8 mouse cellular contexts compared by ENCODE assay signal in the genomic region with DNA sequence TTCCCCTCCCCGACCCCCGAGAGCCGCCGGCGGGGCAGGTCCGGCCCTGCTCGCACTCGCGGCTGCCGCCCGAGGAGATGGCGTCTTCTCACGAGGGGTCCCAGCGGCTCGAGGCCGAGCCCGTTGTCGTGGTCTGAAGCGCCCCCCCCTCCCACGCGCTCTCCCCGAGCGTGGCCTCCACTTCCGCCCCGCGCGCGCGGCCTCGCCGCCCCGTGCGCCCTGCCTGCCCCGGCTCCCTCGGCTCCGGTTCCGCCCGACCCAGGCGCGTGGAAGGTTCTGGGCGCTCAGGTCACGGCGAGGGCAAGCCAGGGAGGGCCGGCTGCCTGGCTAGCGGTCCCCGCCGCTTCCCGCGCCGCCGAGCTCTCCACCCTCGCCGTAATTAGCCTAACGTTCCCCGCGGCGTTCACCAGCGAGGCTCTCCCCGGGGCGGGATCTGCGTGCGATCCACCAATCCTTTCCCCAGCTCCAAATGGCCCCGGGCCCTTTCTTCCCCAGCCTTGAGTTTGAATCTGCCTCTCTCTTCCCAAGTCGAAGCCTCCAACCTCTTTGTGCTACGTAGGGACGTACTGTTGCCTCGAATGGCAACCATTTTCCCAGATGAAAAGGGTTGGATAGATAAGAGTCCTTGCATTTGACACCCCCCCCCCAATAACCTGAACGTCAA. TPM values are rescaled to one million over a fixed set of nuclear protein-coding genes. Genes with fewer than 3 reads are reported as not detected.
DNase-seq lines count a peak whose midpoint lies in the region; ATAC-seq and TF ChIP-seq lines count a peak whose summit lies in the region.

No protein-coding gene starts in this region.

- H3K4me2 ChIP-seq in heart, embryonic 12.5 days = peak overlapping the region; percentile 83
- peak overlapping the region; percentile 79 for H3K4me2 ChIP-seq in kidney, postnatal 0 days (ENCODE audit: low read length)
- H3K4me2 ChIP-seq in liver, embryonic 15.5 days = peak overlapping the region; percentile 81
- peak overlapping the region; percentile 58 for H3K4me2 ChIP-seq in neural tube, embryonic 11.5 days (ENCODE audit: low read depth)
- peak overlapping the region; percentile 63 for H3K4me2 ChIP-seq in stomach, postnatal 0 days (replicated peaks; ENCODE audit: low read depth)

- no peak for TF ChIP-seq CTCF in bone marrow, adult 2 months (IDR thresholded peaks at IDR 0.05; ENCODE audit: control insufficient read depth, insufficient read depth, low read length)
- TF ChIP-seq CTCF in kidney, postnatal 0 days (IDR thresholded peaks at IDR 0.05; ENCODE audit: low read depth) = no peak
- TF ChIP-seq CTCF in stomach, postnatal 0 days (IDR thresholded peaks at IDR 0.05; ENCODE audit: low read depth) = no peak

- TF ChIP-seq POLR2A in bone marrow, adult 2 months (IDR thresholded peaks at IDR 0.05; ENCODE audit: borderline replicate concordance, control insufficient read depth, low read depth, low read length) = peak; percentile 32; the same call in 1 of the 2 replicates

- H3K27me3 ChIP-seq in erythroblast, embryonic 14.5 days (ENCODE audit: control insufficient read depth) = no peaks in the 10 kb centered on the region
- no peaks in the 10 kb centered on the region for H3K27me3 ChIP-seq in heart, embryonic 12.5 days (replicated peaks)
- H3K27me3 ChIP-seq in kidney, postnatal 0 days (ENCODE audit: insufficient read depth, low read length) = no peaks in the 10 kb centered on the region
- H3K27me3 ChIP-seq in liver, embryonic 15.5 days = no peaks in the 10 kb centered on the region
- H3K27me3 ChIP-seq in neural tube, embryonic 11.5 days (ENCODE audit: control insufficient read depth, insufficient read depth, low read length) = no peaks in the 10 kb centered on the region
- H3K27me3 ChIP-seq in stomach, postnatal 0 days (ENCODE audit: control insufficient read depth, insufficient read depth, low read length) = no peaks in the 10 kb centered on the region

- no peak for TF ChIP-seq EP300 in stomach, postnatal 0 days (optimal IDR thresholded peaks at IDR 0.05)

- peak overlapping the region; percentile 80 for H3K4me3 ChIP-seq in bone marrow, adult 2 months (replicated peaks; ENCODE audit: control insufficient read depth, low read depth, low read length)
- peak overlapping the region; percentile 79 for H3K4me3 ChIP-seq in erythroblast, embryonic 14.5 days (replicated peaks)
- H3K4me3 ChIP-seq in heart, embryonic 12.5 days = peak overlapping the region; percentile 97
- H3K4me3 ChIP-seq in kidney, postnatal 0 days (replicated peaks; ENCODE audit: low read depth, low read length) = peak overlapping the region; percentile 94
- peak overlapping the region; percentile 97 for H3K4me3 ChIP-seq in liver, embryonic 15.5 days (replicated peaks)
- peak overlapping the region; percentile 97 for H3K4me3 ChIP-seq in neural tube, embryonic 11.5 days (ENCODE audit: low read depth, low read length)
- H3K4me3 ChIP-seq in stomach, postnatal 0 days (ENCODE audit: low read depth, low read length) = peak overlapping the region; percentile 95

- no peaks in the 10 kb centered on the region for H3K9me3 ChIP-seq in erythroblast, embryonic 14.5 days (ENCODE audit: control insufficient read depth, low read length)
- no peaks in the 10 kb centered on the region for H3K9me3 ChIP-seq in heart, embryonic 12.5 days (replicated peaks)
- no peaks in the 10 kb centered on the region for H3K9me3 ChIP-seq in kidney, postnatal 0 days (replicated peaks; ENCODE audit: low read length)
- H3K9me3 ChIP-seq in liver, embryonic 15.5 days (replicated peaks) = no peaks in the 10 kb centered on the region
- no peaks in the 10 kb centered on the region for H3K9me3 ChIP-seq in neural tube, embryonic 11.5 days (ENCODE audit: control insufficient read depth, low read length)
- H3K9me3 ChIP-seq in stomach, postnatal 0 days (ENCODE audit: control insufficient read depth, low read length) = no peaks in the 10 kb centered on the region

- under 1% methylated on average over 67 of the region's 68 CpGs for WGBS in bone marrow, adult 2 months
- under 1% methylated on average over 66 of the region's 68 CpGs for WGBS in heart, embryonic 12.5 days
- WGBS in kidney, postnatal 0 days = under 1% methylated on average over 47 of the region's 68 CpGs
- WGBS in liver, embryonic 15.5 days (ENCODE audit: insufficient replicate concordance) = under 1% methylated on average over 67 of the region's 68 CpGs
- WGBS in neural tube, embryonic 11.5 days = 0% methylated on average over 50 of the region's 68 CpGs
- WGBS in stomach, postnatal 0 days = under 1% methylated on average over 62 of the region's 68 CpGs

- peaks cover 6% of the 10 kb centered on the region; the same call in 1 of the 2 replicates for H3K4me1 ChIP-seq in bone marrow, adult 2 months (ENCODE audit: control insufficient read depth, insufficient read depth, low read length)
- H3K4me1 ChIP-seq in erythroblast, embryonic 14.5 days (ENCODE audit: control insufficient read depth) = peaks cover 46% of the 10 kb centered on the region
- H3K4me1 ChIP-seq in heart, embryonic 12.5 days (replicated peaks) = peaks cover 20% of the 10 kb centered on the region
- H3K4me1 ChIP-seq in kidney, postnatal 0 days (replicated peaks; ENCODE audit: insufficient read depth, low read length) = peaks cover 21% of the 10 kb centered on the region
- peaks cover 38% of the 10 kb centered on the region for H3K4me1 ChIP-seq in liver, embryonic 15.5 days (replicated peaks)
- H3K4me1 ChIP-seq in neural tube, embryonic 11.5 days (ENCODE audit: control insufficient read depth, insufficient read depth, low read length) = peaks cover 18% of the 10 kb centered on the region
- no peaks in the 10 kb centered on the region; the same call in 1 of the 2 replicates for H3K4me1 ChIP-seq in stomach, postnatal 0 days (replicated peaks; ENCODE audit: control insufficient read depth, insufficient read depth)

- H3K9ac ChIP-seq in heart, embryonic 12.5 days = peak overlapping the region; percentile 100
- H3K9ac ChIP-seq in kidney, postnatal 0 days (ENCODE audit: low read depth, low read length) = peak overlapping the region; percentile 100
- peak overlapping the region; percentile 98 for H3K9ac ChIP-seq in liver, embryonic 15.5 days
- peak overlapping the region; percentile 100 for H3K9ac ChIP-seq in neural tube, embryonic 11.5 days (ENCODE audit: low read length)
- peak overlapping the region; percentile 100 for H3K9ac ChIP-seq in stomach, postnatal 0 days (ENCODE audit: low read length)

- ATAC-seq in heart, embryonic 12.5 days (ENCODE audit: insufficient number of reproducible peaks, low FRiP score) = peak; percentile 69
- peak; percentile 62 for ATAC-seq in kidney, postnatal 0 days (replicated peaks; ENCODE audit: low FRiP score, low read depth)
- peak; percentile 49 for ATAC-seq in liver, embryonic 15.5 days (ENCODE audit: insufficient read depth)
- ATAC-seq in neural tube, embryonic 11.5 days (ENCODE audit: insufficient read depth, low FRiP score, low TSS enrichment) = peak; percentile 70
- ATAC-seq in stomach, postnatal 0 days (ENCODE audit: low FRiP score, low TSS enrichment) = peak; percentile 64

- H3K27ac ChIP-seq in bone marrow, adult 2 months (ENCODE audit: control insufficient read depth, insufficient read depth, low read depth, low read length, poor library complexity) = peak overlapping the region; percentile 98
- H3K27ac ChIP-seq in heart, embryonic 12.5 days (ENCODE audit: poor library complexity, severe bottlenecking) = peak overlapping the region; percentile 100
- H3K27ac ChIP-seq in kidney, postnatal 0 days = peak overlapping the region; percentile 99
- H3K27ac ChIP-seq in liver, embryonic 15.5 days (replicated peaks) = peak overlapping the region; percentile 97
- peak overlapping the region; percentile 100 for H3K27ac ChIP-seq in neural tube, embryonic 11.5 days (ENCODE audit: low read depth, low read length)
- peak overlapping the region; percentile 100 for H3K27ac ChIP-seq in stomach, postnatal 0 days (replicated peaks)

- H3K36me3 ChIP-seq in erythroblast, embryonic 14.5 days (ENCODE audit: control insufficient read depth) = peaks cover 67% of the 10 kb centered on the region
- peaks cover 8% of the 10 kb centered on the region; the same call in 1 of the 2 replicates for H3K36me3 ChIP-seq in heart, embryonic 12.5 days
- H3K36me3 ChIP-seq in kidney, postnatal 0 days (ENCODE audit: insufficient read depth, low read length) = peaks cover 5% of the 10 kb centered on the region
- peaks cover 29% of the 10 kb centered on the region for H3K36me3 ChIP-seq in liver, embryonic 15.5 days (replicated peaks)
- no peaks in the 10 kb centered on the region for H3K36me3 ChIP-seq in neural tube, embryonic 11.5 days (ENCODE audit: control insufficient read depth, insufficient read depth, low read length)
- H3K36me3 ChIP-seq in stomach, postnatal 0 days (ENCODE audit: control insufficient read depth, insufficient read depth, low read length) = no peaks in the 10 kb centered on the region

- peak; percentile 84 for DNase-seq in CD4-positive helper T cell, adult 2 months (ENCODE audit: low read depth, low spot score)
- peak; percentile 71 for DNase-seq in kidney, postnatal 0 days (ENCODE audit: low spot score)
- peak; percentile 79 for DNase-seq in neural tube, embryonic 11.5 days (ENCODE audit: low spot score)
- peak; percentile 80 for DNase-seq in stomach, postnatal 0 days (ENCODE audit: low spot score)

RNA-seq across cellular contexts. Expression of a gene that starts 0.6 kb away (rescaled TPM):
- 47.1 and 78.2 TPM in 2 replicates for polyA plus RNA-seq in bone marrow, adult 2 months (2011; ENCODE audit: insufficient read depth, insufficient read length, low replicate concordance, missing spikeins)
- 27.0 and 29.1 TPM in 2 replicates for polyA plus RNA-seq in erythroblast, embryonic 14.5 days (2012)
- polyA plus RNA-seq in heart, embryonic 12.5 days (2016; fragmentation: Nextera tagmentation; extraction: Ambion mirVana) = 142 and 146 TPM in 2 replicates
- polyA plus RNA-seq in kidney, postnatal 0 days (2015; fragmentation: Nextera tagmentation; extraction: Ambion mirVana) = 178 and 189 TPM in 2 replicates
- 55.1 and 57.1 TPM in 2 replicates for polyA plus RNA-seq in liver, embryonic 15.5 days (2015; fragmentation: Nextera tagmentation; extraction: Ambion mirVana)
- polyA plus RNA-seq in neural tube, embryonic 11.5 days (2014; fragmentation: Nextera tagmentation; extraction: Ambion mirVana) = 399 and 403 TPM in 2 replicates
- polyA plus RNA-seq in stomach, postnatal 0 days (2015; fragmentation: Nextera tagmentation; extraction: Ambion mirVana) = 60.2 and 60.5 TPM in 2 replicates

RNA-seq across cellular contexts. Expression of a gene that starts 0.8 kb away (rescaled TPM):
- 25.3 and 37.8 TPM in 2 replicates for polyA plus RNA-seq in bone marrow, adult 2 months (2011; ENCODE audit: insufficient read depth, insufficient read length, low replicate concordance, missing spikeins)
- 0.78 and 0.87 TPM in 2 replicates for polyA plus RNA-seq in erythroblast, embryonic 14.5 days (2012)
- polyA plus RNA-seq in heart, embryonic 12.5 days (2016; fragmentation: Nextera tagmentation; extraction: Ambion mirVana) = 53.0 and 56.3 TPM in 2 replicates
- polyA plus RNA-seq in kidney, postnatal 0 days (2015; fragmentation: Nextera tagmentation; extraction: Ambion mirVana) = 32.5 and 34.9 TPM in 2 replicates
- 35.3 and 36.8 TPM in 2 replicates for polyA plus RNA-seq in liver, embryonic 15.5 days (2015; fragmentation: Nextera tagmentation; extraction: Ambion mirVana)
- 26.5 and 27.0 TPM in 2 replicates for polyA plus RNA-seq in neural tube, embryonic 11.5 days (2014; fragmentation: Nextera tagmentation; extraction: Ambion mirVana)
- 26.4 and 29.0 TPM in 2 replicates for polyA plus RNA-seq in stomach, postnatal 0 days (2015; fragmentation: Nextera tagmentation; extraction: Ambion mirVana)

RNA-seq across cellular contexts. Expression of a gene that starts 44.8 kb away (rescaled TPM):
- polyA plus RNA-seq in bone marrow, adult 2 months (2011; ENCODE audit: insufficient read depth, insufficient read length, low replicate concordance, missing spikeins) = 4.1 TPM in 1 of 2 replicates, not detected in the other
- polyA plus RNA-seq in erythroblast, embryonic 14.5 days (2012) = not detected in 2 replicates
- 1.3 and 4.5 TPM in 2 replicates for polyA plus RNA-seq in heart, embryonic 12.5 days (2016; fragmentation: Nextera tagmentation; extraction: Ambion mirVana)
- polyA plus RNA-seq in kidney, postnatal 0 days (2015; fragmentation: Nextera tagmentation; extraction: Ambion mirVana) = 74.1 and 84.5 TPM in 2 replicates
- polyA plus RNA-seq in liver, embryonic 15.5 days (2015; fragmentation: Nextera tagmentation; extraction: Ambion mirVana) = 19.3 and 20.0 TPM in 2 replicates
- polyA plus RNA-seq in neural tube, embryonic 11.5 days (2014; fragmentation: Nextera tagmentation; extraction: Ambion mirVana) = 1.1 and 1.6 TPM in 2 replicates
- polyA plus RNA-seq in stomach, postnatal 0 days (2015; fragmentation: Nextera tagmentation; extraction: Ambion mirVana) = 76.1 and 82.5 TPM in 2 replicates

RNA-seq across cellular contexts. Expression of a gene that starts 55.3 kb away (rescaled TPM):
- polyA plus RNA-seq in bone marrow, adult 2 months (2011; ENCODE audit: insufficient read depth, insufficient read length, low replicate concordance, missing spikeins) = 2.3 and 7.3 TPM in 2 replicates
- polyA plus RNA-seq in erythroblast, embryonic 14.5 days (2012) = not detected in 2 replicates
- 226 and 246 TPM in 2 replicates for polyA plus RNA-seq in heart, embryonic 12.5 days (2016; fragmentation: Nextera tagmentation; extraction: Ambion mirVana)
- polyA plus RNA-seq in kidney, postnatal 0 days (2015; fragmentation: Nextera tagmentation; extraction: Ambion mirVana) = 15.8 and 18.1 TPM in 2 replicates
- 1.5 and 1.7 TPM in 2 replicates for polyA plus RNA-seq in liver, embryonic 15.5 days (2015; fragmentation: Nextera tagmentation; extraction: Ambion mirVana)
- polyA plus RNA-seq in neural tube, embryonic 11.5 days (2014; fragmentation: Nextera tagmentation; extraction: Ambion mirVana) = 5.9 and 6.0 TPM in 2 replicates
- 29.8 and 37.9 TPM in 2 replicates for polyA plus RNA-seq in stomach, postnatal 0 days (2015; fragmentation: Nextera tagmentation; extraction: Ambion mirVana)

Comparison
In these comparisons a context has a peak if more than half of its experiments do, and no peak if none do; other contexts are left out.
1. Peak in every context shown above with its lines: DNase-seq, ATAC-seq, H3K4me3 ChIP-seq and H3K27ac ChIP-seq.
2. RNA of a gene that starts 0.8 kb away (polyA plus RNA-seq): 53.0 to 56.3 TPM in heart, embryonic 12.5 days, 35.3 to 36.8 TPM in liver, embryonic 15.5 days, 32.5 to 34.9 TPM in kidney, postnatal 0 days, 26.5 to 27.0 TPM in neural tube, embryonic 11.5 days, 26.4 to 29.0 TPM in stomach, postnatal 0 days and 25.3 to 37.8 TPM in bone marrow, adult 2 months; 0.78 to 0.87 TPM in erythroblast, embryonic 14.5 days; every median in the first group is over 10 times any median in the second.